Mouse (Mus musculus) heart, embryonic 16.5 days (tissue): ENCODE results near the gene Pitpnm1. TPM values are rescaled to one million over a fixed set of nuclear protein-coding genes. Genes with fewer than 3 reads are reported as not detected.
"Not testable (repeated sequence)": the region's sequence is repeated elsewhere in the genome, so short reads cannot be mapped to it uniquely, and the experiment has no call there.

Experiments used
- ATAC-seq: fragments of 200-750 bp; cut with Nextera tagmentation; replicated peaks from 2 replicates; pipeline ENCODE4 v1.8.0; 2017; ENCODE audit warnings: moderate number of reproducible peaks; ENCODE audit not compliant: insufficient read depth, low FRiP score; ENCODE audit errors: extremely low read depth
- H3K27ac ChIP-seq: fragments of 300-500 bp; sonication (generic); 2 replicates; pipeline ENCODE4 v1.5.1; 2014; ENCODE audit warnings: mild to moderate bottlenecking, low read length, control low read depth, moderate library complexity
- H3K27me3 ChIP-seq: fragments of 300-500 bp; sonication (generic); 2 replicates; pipeline ENCODE4 v1.6.1; 2014; ENCODE audit warnings: low read length, mixed read lengths; ENCODE audit not compliant: control insufficient read depth, insufficient read depth
- H3K36me3 ChIP-seq: fragments of 300-500 bp; sonication (generic); 2 replicates; pipeline ENCODE4 v1.6.1; 2014; ENCODE audit not compliant: control insufficient read depth, insufficient read depth
- H3K4me1 ChIP-seq: fragments of 300-500 bp; sonication (generic); 2 replicates; pipeline ENCODE4 v1.6.1; 2014; ENCODE audit warnings: low read length, mixed read lengths; ENCODE audit not compliant: control insufficient read depth, insufficient read depth
- H3K4me2 ChIP-seq: fragments of 300-500 bp; sonication (generic); 2 replicates; pipeline ENCODE4 v1.6.1; 2014; ENCODE audit warnings: low read depth, mild to moderate bottlenecking, control low read depth, low read length
- H3K4me3 ChIP-seq: fragments of 300-500 bp; sonication (generic); 2 replicates; pipeline ENCODE4 v1.5.1; 2014; ENCODE audit warnings: mild to moderate bottlenecking, control low read depth, low read length
- H3K9ac ChIP-seq: fragments of 300-500 bp; sonication (generic); 2 replicates; pipeline ENCODE4 v1.6.1; 2014; ENCODE audit warnings: low read length, control low read depth
- H3K9me3 ChIP-seq: fragments of 300-500 bp; sonication (generic); replicated peaks from 2 replicates; pipeline ENCODE4 v1.6.1; 2016; ENCODE audit warnings: low read length; ENCODE audit not compliant: control insufficient read depth
- WGBS: fragments of 180-500 bp; shearing (Covaris S2); extraction: QIAGEN DNeasy Blood & Tissue Kit; methylation state at CpG from one replicate; pipeline ENCODE4 v1.1.7; 2014; 5-methylcytosine and 5-hydroxymethylcytosine counted together
- polyA plus RNA-seq: library from polyadenylated mRNA; unstranded; fragments of >200 nt; fragmentation: Nextera tagmentation; extraction: Ambion mirVana; gene quantifications from 2 replicates; pipeline ENCODE4 v1.2.1, GENCODE M21; 2015

Pitpnm1 gene
- polyA plus RNA-seq, 1 experiment from 2014 or later, result 29.4 TPM

GRCm38 (mm10) chr19:4125268-4125667 is 25.5 kb downstream of the Pitpnm1 start:
- Histone ChIP-seq H3K9ac (peak overlapping the region; percentile 56), H3K4me2 (peak overlapping the region; percentile 57), H3K4me1 (peaks cover 30% of the 10 kb centered on the region), H3K4me3 (peak overlapping the region; percentile 67)
- H3K9me3 ChIP-seq, H3K27ac ChIP-seq, H3K36me3 ChIP-seq, H3K27me3 ChIP-seq: not testable (repeated sequence)
- WGBS, result 13% methylated on average over 3 of the region's 4 CpGs
- ATAC-seq, result peak; percentile 25

- peak within 1 kb of the TSS; percentile 25 for H3K27ac ChIP-seq
Observed at GRCm38 (mm10) chr19:4125741-4126696, 26.2 kb downstream of the Pitpnm1 start, which contains the start of gene Aip. Gene Aip, minus strand, starts transcription at chr19:4125858.

GRCm38 (mm10) chr19:4126759-4127495 is 27.1 kb downstream of the Pitpnm1 start:
- peak overlapping the region; percentile 25; the same call in 1 of the 2 replicates for H3K27ac ChIP-seq
- 53% methylated on average over 7 of the region's 7 CpGs for WGBS
- H3K9me3 ChIP-seq, result no peaks in the 10 kb centered on the region
- peak overlapping the region; percentile 72 for H3K4me2 ChIP-seq
- H3K4me3 ChIP-seq, result peak overlapping the region; percentile 67
- peak overlapping the region; percentile 78 for H3K9ac ChIP-seq
- no peaks in the 10 kb centered on the region for H3K27me3 ChIP-seq
- peaks cover 11% of the 10 kb centered on the region for H3K36me3 ChIP-seq
- ATAC-seq, result no peak
- peaks cover 22% of the 10 kb centered on the region for H3K4me1 ChIP-seq

More at GRCm38 (mm10) chr19:4125741-4126696, 26.2 kb downstream of the Pitpnm1 start, which contains the start of gene Aip:
- Histone ChIP-seq H3K9me3 (no peaks in the 10 kb centered on the region), H3K36me3 (peaks cover 8% of the 10 kb centered on the region), H3K4me2 (peak within 1 kb of the TSS; percentile 72), H3K4me3 (peak within 1 kb of the TSS; percentile 67), H3K4me1 (peaks cover 22% of the 10 kb centered on the region), H3K27me3 (no peaks in the 10 kb centered on the region), H3K9ac (peak within 1 kb of the TSS; percentile 78)
- peak; percentile 94 for ATAC-seq
- WGBS, result 1% methylated on average over 64 of the region's 64 CpGs

- no peak for ATAC-seq
- H3K27me3 ChIP-seq, result no peaks in the 10 kb centered on the region
- no peak overlapping the region for H3K4me3 ChIP-seq
- no peaks in the 10 kb centered on the region for H3K9me3 ChIP-seq
- H3K4me1 ChIP-seq, result peaks cover 22% of the 10 kb centered on the region
- 87% methylated on average over 7 of the region's 7 CpGs for WGBS
- H3K9ac ChIP-seq, result no peak overlapping the region
- peaks cover 17% of the 10 kb centered on the region for H3K36me3 ChIP-seq
- H3K4me2 ChIP-seq, result no peak overlapping the region
- H3K27ac ChIP-seq, result peak overlapping the region; percentile 49; the same call in 1 of the 2 replicates
Observed at GRCm38 (mm10) chr19:4129462-4129861, 29.7 kb downstream of the Pitpnm1 start.

- H3K27me3 ChIP-seq, result no peaks in the 10 kb centered on the region
- no peak overlapping the region for H3K4me2 ChIP-seq
- H3K9me3 ChIP-seq, result no peaks in the 10 kb centered on the region
- H3K4me3 ChIP-seq, result no peak overlapping the region
- H3K27ac ChIP-seq, result peak overlapping the region; percentile 49
- no peak for ATAC-seq
- H3K4me1 ChIP-seq, result peaks cover 21% of the 10 kb centered on the region
- no peak overlapping the region for H3K9ac ChIP-seq
- H3K36me3 ChIP-seq, result peaks cover 17% of the 10 kb centered on the region
- 65% methylated on average over 4 of the region's 4 CpGs for WGBS
Observed at GRCm38 (mm10) chr19:4130106-4130505, 30.3 kb downstream of the Pitpnm1 start.

- WGBS, result 80% methylated on average over 5 of the region's 5 CpGs
- no peak overlapping the region for H3K4me3 ChIP-seq
- no peaks in the 10 kb centered on the region for H3K27me3 ChIP-seq
- peaks cover 19% of the 10 kb centered on the region for H3K4me1 ChIP-seq
- no peak overlapping the region for H3K27ac ChIP-seq
- peaks cover 17% of the 10 kb centered on the region for H3K36me3 ChIP-seq
- no peak overlapping the region for H3K4me2 ChIP-seq
- no peaks in the 10 kb centered on the region for H3K9me3 ChIP-seq
- ATAC-seq, result no peak
- no peak overlapping the region for H3K9ac ChIP-seq
Observed at GRCm38 (mm10) chr19:4131075-4131474, 31.3 kb downstream of the Pitpnm1 start.

- Histone ChIP-seq H3K27ac (no peak overlapping the region), H3K4me2 (no peak overlapping the region), H3K36me3 (peaks cover 17% of the 10 kb centered on the region), H3K9ac (no peak overlapping the region), H3K4me3 (no peak overlapping the region), H3K4me1 (peaks cover 15% of the 10 kb centered on the region), H3K9me3 (no peaks in the 10 kb centered on the region), H3K27me3 (no peaks in the 10 kb centered on the region)
- no peak for ATAC-seq
- WGBS, result 85% methylated on average over 2 of the region's 2 CpGs
Observed at GRCm38 (mm10) chr19:4131768-4132167, 32.0 kb downstream of the Pitpnm1 start.

- WGBS, result 79% methylated on average over 4 of the region's 4 CpGs
- ATAC-seq, result no peak
- no peak overlapping the region for H3K27ac ChIP-seq
Observed at GRCm38 (mm10) chr19:4134354-4134753, 34.6 kb downstream of the Pitpnm1 start.

More at GRCm38 (mm10) chr19:4134354-4134753, 34.6 kb downstream of the Pitpnm1 start:
- H3K27me3 ChIP-seq, result no peaks in the 10 kb centered on the region
- no peak overlapping the region for H3K4me3 ChIP-seq
- H3K9me3 ChIP-seq, result no peaks in the 10 kb centered on the region
- no peak overlapping the region for H3K9ac ChIP-seq
- peaks cover 11% of the 10 kb centered on the region for H3K4me1 ChIP-seq
- peaks cover 9% of the 10 kb centered on the region; the same call in 1 of the 2 replicates for H3K36me3 ChIP-seq
- H3K4me2 ChIP-seq, result no peak overlapping the region
